Mouse (Mus musculus): ENCODE data around the gene Zfand5. TPM values are rescaled to one million over a fixed set of nuclear protein-coding genes. Genes with fewer than 3 reads are reported as not detected.
"Not testable (repeated sequence)": the region's sequence is repeated elsewhere in the genome, so short reads cannot be mapped to it uniquely, and the experiment has no call there.

Zfand5 gene
- 155 and 167 TPM in 2 replicates for polyA plus RNA-seq (2014; fragmentation: Nextera tagmentation; extraction: Ambion mirVana)

- peak within 1 kb of the TSS; percentile 64 for H3K4me3 ChIP-seq (ENCODE audit: low read depth, low read length)
- H3K4me2 ChIP-seq (ENCODE audit: low read depth, low read length) = peak within 1 kb of the TSS; percentile 49
- H3K27ac ChIP-seq (replicated peaks; ENCODE audit: low read depth, low read length) = peak within 1 kb of the TSS; percentile 100
- H3K9me3 ChIP-seq (replicated peaks; ENCODE audit: control insufficient read depth, low read length) = no peaks in the 10 kb centered on the region
- no peaks in the 10 kb centered on the region for H3K27me3 ChIP-seq (ENCODE audit: control insufficient read depth, insufficient read depth, low read length)
- peak within 1 kb of the TSS; percentile 95 for H3K9ac ChIP-seq (replicated peaks; ENCODE audit: low read length)
- ATAC-seq (replicated peaks; ENCODE audit: insufficient number of reproducible peaks, low FRiP score, low TSS enrichment, low read depth) (peak; percentile 96), DNase-seq (ENCODE audit: low spot score) (peak; percentile 97)
- 0% methylated on average over 63 of the region's 118 CpGs for WGBS
- no peaks in the 10 kb centered on the region for H3K4me1 ChIP-seq (ENCODE audit: control insufficient read depth, insufficient read depth, low read length)
- no peaks in the 10 kb centered on the region; the same call in 1 of the 2 replicates for H3K36me3 ChIP-seq (replicated peaks; ENCODE audit: control insufficient read depth, insufficient read depth, low read depth, low read length)
Measured at GRCm38 (mm10) chr19:21271741-21272654, at the start of gene Zfand5. TSS of gene Zfand5 (plus strand) at chr19:21272278.

- no peak overlapping the region for H3K4me2 ChIP-seq (ENCODE audit: low read depth, low read length)
- no peaks in the 10 kb centered on the region for H3K4me1 ChIP-seq (ENCODE audit: control insufficient read depth, insufficient read depth, low read length)
- DNase-seq (ENCODE audit: low spot score) (no peak), ATAC-seq (replicated peaks; ENCODE audit: insufficient number of reproducible peaks, low FRiP score, low TSS enrichment, low read depth) (no peak)
- H3K27me3 ChIP-seq (ENCODE audit: control insufficient read depth, insufficient read depth, low read length) = no peaks in the 10 kb centered on the region
- no peak overlapping the region for H3K27ac ChIP-seq (replicated peaks; ENCODE audit: low read depth, low read length)
- WGBS = 59% methylated on average over 4 of the region's 4 CpGs
- H3K36me3 ChIP-seq (replicated peaks; ENCODE audit: control insufficient read depth, insufficient read depth, low read depth, low read length) = no peaks in the 10 kb centered on the region
- H3K9me3 ChIP-seq (replicated peaks; ENCODE audit: control insufficient read depth, low read length) = no peaks in the 10 kb centered on the region
- H3K4me3 ChIP-seq (ENCODE audit: low read depth, low read length) = no peak overlapping the region
- H3K9ac ChIP-seq (replicated peaks; ENCODE audit: low read length) = no peak overlapping the region
Measured at GRCm38 (mm10) chr19:21227131-21227530, 44.9 kb upstream of the Zfand5 start.

- no peak overlapping the region for H3K27ac ChIP-seq (replicated peaks; ENCODE audit: low read depth, low read length)
- 25% methylated on average over 2 of the region's 2 CpGs for WGBS
- DNase-seq (ENCODE audit: low spot score) (no peak), ATAC-seq (replicated peaks; ENCODE audit: insufficient number of reproducible peaks, low FRiP score, low TSS enrichment, low read depth) (no peak)
- H3K4me3 ChIP-seq (ENCODE audit: low read depth, low read length) = no peak overlapping the region
- no peak overlapping the region for H3K9ac ChIP-seq (replicated peaks; ENCODE audit: low read length)
- no peak overlapping the region for H3K4me2 ChIP-seq (ENCODE audit: low read depth, low read length)
- no peaks in the 10 kb centered on the region for H3K27me3 ChIP-seq (ENCODE audit: control insufficient read depth, insufficient read depth, low read length)
- no peaks in the 10 kb centered on the region for H3K4me1 ChIP-seq (ENCODE audit: control insufficient read depth, insufficient read depth, low read length)
- H3K9me3 ChIP-seq (replicated peaks; ENCODE audit: control insufficient read depth, low read length) = no peaks in the 10 kb centered on the region
- H3K36me3 ChIP-seq (replicated peaks; ENCODE audit: control insufficient read depth, insufficient read depth, low read depth, low read length) = no peaks in the 10 kb centered on the region
Measured at GRCm38 (mm10) chr19:21227754-21228153, 44.3 kb upstream of the Zfand5 start.

GRCm38 (mm10) chr19:21248730-21249129, 23.3 kb upstream of the Zfand5 start:
- H3K4me2 ChIP-seq (ENCODE audit: low read depth, low read length); H3K9me3 ChIP-seq (replicated peaks; ENCODE audit: control insufficient read depth, low read length); H3K4me3 ChIP-seq (ENCODE audit: low read depth, low read length); H3K27me3 ChIP-seq (ENCODE audit: control insufficient read depth, insufficient read depth, low read length); H3K9ac ChIP-seq (replicated peaks; ENCODE audit: low read length); H3K27ac ChIP-seq (replicated peaks; ENCODE audit: low read depth, low read length); H3K36me3 ChIP-seq (replicated peaks; ENCODE audit: control insufficient read depth, insufficient read depth, low read depth, low read length); ATAC-seq (replicated peaks; ENCODE audit: insufficient number of reproducible peaks, low FRiP score, low TSS enrichment, low read depth); DNase-seq (ENCODE audit: low spot score); H3K4me1 ChIP-seq (ENCODE audit: control insufficient read depth, insufficient read depth, low read length): not testable (repeated sequence)
- 89% methylated on average over 2 of the region's 2 CpGs for WGBS

GRCm38 (mm10) chr19:21253846-21254245, 18.2 kb upstream of the Zfand5 start:
- no peaks in the 10 kb centered on the region for H3K36me3 ChIP-seq (replicated peaks; ENCODE audit: control insufficient read depth, insufficient read depth, low read depth, low read length)
- H3K9me3 ChIP-seq (replicated peaks; ENCODE audit: control insufficient read depth, low read length) = no peaks in the 10 kb centered on the region
- 66% methylated on average over 2 of the region's 2 CpGs for WGBS
- H3K9ac ChIP-seq (replicated peaks; ENCODE audit: low read length) = no peak overlapping the region
- no peak overlapping the region for H3K4me2 ChIP-seq (ENCODE audit: low read depth, low read length)
- H3K4me1 ChIP-seq (ENCODE audit: control insufficient read depth, insufficient read depth, low read length) = no peaks in the 10 kb centered on the region
- no peak overlapping the region for H3K27ac ChIP-seq (replicated peaks; ENCODE audit: low read depth, low read length)
- H3K27me3 ChIP-seq (ENCODE audit: control insufficient read depth, insufficient read depth, low read length) = no peaks in the 10 kb centered on the region
- H3K4me3 ChIP-seq (ENCODE audit: low read depth, low read length) = no peak overlapping the region
- ATAC-seq (replicated peaks; ENCODE audit: insufficient number of reproducible peaks, low FRiP score, low TSS enrichment, low read depth) (no peak), DNase-seq (ENCODE audit: low spot score) (no peak)

GRCm38 (mm10) chr19:21255920-21256319, 16.2 kb upstream of the Zfand5 start:
- no peak overlapping the region for H3K4me3 ChIP-seq (ENCODE audit: low read depth, low read length)
- ATAC-seq (replicated peaks; ENCODE audit: insufficient number of reproducible peaks, low FRiP score, low TSS enrichment, low read depth) = no peak
- 77% methylated on average over 3 of the region's 3 CpGs for WGBS
- H3K9ac ChIP-seq (replicated peaks; ENCODE audit: low read length) = no peak overlapping the region
- H3K27me3 ChIP-seq (ENCODE audit: control insufficient read depth, insufficient read depth, low read length) = no peaks in the 10 kb centered on the region
- H3K27ac ChIP-seq (replicated peaks; ENCODE audit: low read depth, low read length) = no peak overlapping the region
- H3K36me3 ChIP-seq (replicated peaks; ENCODE audit: control insufficient read depth, insufficient read depth, low read depth, low read length) = no peaks in the 10 kb centered on the region
- no peak overlapping the region for H3K4me2 ChIP-seq (ENCODE audit: low read depth, low read length)
- DNase-seq (ENCODE audit: low spot score) = no peak
- no peaks in the 10 kb centered on the region for H3K9me3 ChIP-seq (replicated peaks; ENCODE audit: control insufficient read depth, low read length)
- H3K4me1 ChIP-seq (ENCODE audit: control insufficient read depth, insufficient read depth, low read length) = no peaks in the 10 kb centered on the region

GRCm38 (mm10) chr19:21259453-21259852, 12.6 kb upstream of the Zfand5 start:
- WGBS = 79% methylated on average over 2 of the region's 2 CpGs

GRCm38 (mm10) chr19:21260280-21260679, 11.8 kb upstream of the Zfand5 start:
- H3K9ac ChIP-seq (replicated peaks; ENCODE audit: low read length) = no peak overlapping the region
- no peak overlapping the region for H3K27ac ChIP-seq (replicated peaks; ENCODE audit: low read depth, low read length)
- no peak overlapping the region for H3K4me3 ChIP-seq (ENCODE audit: low read depth, low read length)
- no peaks in the 10 kb centered on the region for H3K9me3 ChIP-seq (replicated peaks; ENCODE audit: control insufficient read depth, low read length)
- no peaks in the 10 kb centered on the region for H3K36me3 ChIP-seq (replicated peaks; ENCODE audit: control insufficient read depth, insufficient read depth, low read depth, low read length)
- no peaks in the 10 kb centered on the region for H3K4me1 ChIP-seq (ENCODE audit: control insufficient read depth, insufficient read depth, low read length)
- no peak for ATAC-seq (replicated peaks; ENCODE audit: insufficient number of reproducible peaks, low FRiP score, low TSS enrichment, low read depth)
- H3K4me2 ChIP-seq (ENCODE audit: low read depth, low read length) = no peak overlapping the region
- DNase-seq (ENCODE audit: low spot score) = no peak
- H3K27me3 ChIP-seq (ENCODE audit: control insufficient read depth, insufficient read depth, low read length) = no peaks in the 10 kb centered on the region

More at GRCm38 (mm10) chr19:21259453-21259852, 12.6 kb upstream of the Zfand5 start:
- DNase-seq (ENCODE audit: low spot score) = no peak
- Histone ChIP-seq H3K27me3 (ENCODE audit: control insufficient read depth, insufficient read depth, low read length) (no peaks in the 10 kb centered on the region), H3K4me2 (ENCODE audit: low read depth, low read length) (no peak overlapping the region), H3K4me1 (ENCODE audit: control insufficient read depth, insufficient read depth, low read length) (no peaks in the 10 kb centered on the region), H3K9me3 (replicated peaks; ENCODE audit: control insufficient read depth, low read length) (no peaks in the 10 kb centered on the region), H3K4me3 (ENCODE audit: low read depth, low read length) (no peak overlapping the region), H3K27ac (replicated peaks; ENCODE audit: low read depth, low read length) (no peak overlapping the region), H3K9ac (replicated peaks; ENCODE audit: low read length) (no peak overlapping the region), H3K36me3 (replicated peaks; ENCODE audit: control insufficient read depth, insufficient read depth, low read depth, low read length) (no peaks in the 10 kb centered on the region)
- ATAC-seq (replicated peaks; ENCODE audit: insufficient number of reproducible peaks, low FRiP score, low TSS enrichment, low read depth) = no peak

Measured in embryonic facial prominence, embryonic 11.5 days (tissue).